Mouse (Mus musculus) heart, embryonic 12.5 days (tissue): ENCODE measurements around the gene Slc29a3. TPM values are rescaled to one million over a fixed set of nuclear protein-coding genes. Genes with fewer than 3 reads are reported as not detected.

Source experiments
- ATAC-seq: fragments of 200-750 bp; cut with Nextera tagmentation; 2 replicates; pipeline ENCODE4 v1.8.0; 2017; ENCODE audit warnings: moderate TSS enrichment, moderate library complexity; ENCODE audit not compliant: insufficient number of reproducible peaks, low FRiP score
- H3K27ac ChIP-seq: fragments of 300-500 bp; sonication (generic); 2 replicates; pipeline ENCODE4 v1.5.1; 2016; ENCODE audit warnings: mild to moderate bottlenecking, moderate library complexity; ENCODE audit not compliant: poor library complexity, severe bottlenecking
- H3K27me3 ChIP-seq: fragments of 300-500 bp; sonication (generic); replicated peaks from 2 replicates; pipeline ENCODE4 v1.6.1; 2016; ENCODE audit warnings: mild to moderate bottlenecking, moderate library complexity
- H3K36me3 ChIP-seq: fragments of 300-500 bp; sonication (generic); 2 replicates; pipeline ENCODE4 v1.6.1; 2016; ENCODE audit warnings: mild to moderate bottlenecking, moderate library complexity
- H3K4me1 ChIP-seq: fragments of 300-500 bp; sonication (generic); replicated peaks from 2 replicates; pipeline ENCODE4 v1.6.1; 2016; ENCODE audit warnings: mild to moderate bottlenecking
- H3K4me2 ChIP-seq: fragments of 300-500 bp; sonication (generic); 2 replicates; pipeline ENCODE4 v1.6.1; 2016; ENCODE audit warnings: mild to moderate bottlenecking, moderate library complexity
- H3K4me3 ChIP-seq: fragments of 300-500 bp; sonication (generic); 2 replicates; pipeline ENCODE4 v1.5.1; 2016; ENCODE audit warnings: mild to moderate bottlenecking
- H3K9ac ChIP-seq: fragments of 300-500 bp; sonication (generic); 2 replicates; pipeline ENCODE4 v1.6.1; 2016; ENCODE audit warnings: mild to moderate bottlenecking, moderate library complexity
- H3K9me3 ChIP-seq: fragments of 300-500 bp; sonication (generic); replicated peaks from 2 replicates; pipeline ENCODE4 v1.6.1; 2016; ENCODE audit warnings: mild to moderate bottlenecking, moderate library complexity
- WGBS: fragments of 180-500 bp; shearing (Covaris S2); methylation state at CpG from one replicate; pipeline ENCODE4 v1.1.7; 2016; 5-methylcytosine and 5-hydroxymethylcytosine counted together
- polyA plus RNA-seq: library from polyadenylated mRNA; unstranded; fragments of >200 nt; fragmentation: Nextera tagmentation; extraction: Ambion mirVana; gene quantifications from 2 replicates; pipeline ENCODE4 v1.2.1, GENCODE M21; 2016

Slc29a3 gene
- polyA plus RNA-seq, 1 experiment from 2014 or later = 6.8 TPM

DNA sequence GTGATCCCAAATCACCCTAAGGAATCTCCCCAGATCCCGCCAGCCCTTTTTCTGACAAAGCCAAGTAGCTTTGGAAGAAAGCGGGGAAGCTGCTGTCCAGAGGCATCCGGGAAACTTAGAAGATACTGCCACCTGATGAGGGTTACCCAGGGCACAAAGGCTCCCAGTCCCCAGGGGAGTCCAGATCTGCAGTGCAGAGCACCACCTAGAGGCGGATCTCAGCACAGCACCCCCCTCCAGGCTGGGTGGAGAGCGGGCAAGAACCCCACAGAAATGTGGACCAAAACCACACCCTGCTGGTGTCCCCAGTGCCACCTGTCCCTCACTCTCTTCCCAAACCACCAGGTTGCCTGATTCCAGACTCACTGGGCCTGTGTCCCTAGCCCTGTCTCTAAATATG, 55.6 kb downstream of the Slc29a3 start:
- H3K27ac ChIP-seq = no peak overlapping the region
- no peak overlapping the region for H3K4me3 ChIP-seq
- no peaks in the 10 kb centered on the region for H3K36me3 ChIP-seq
- 15% methylated on average over 5 of the region's 5 CpGs for WGBS
- H3K9ac ChIP-seq = no peak overlapping the region
- no peak for ATAC-seq
- peaks cover 46% of the 10 kb centered on the region for H3K27me3 ChIP-seq
- H3K4me2 ChIP-seq = no peak overlapping the region
- H3K4me1 ChIP-seq = no peaks in the 10 kb centered on the region
- no peaks in the 10 kb centered on the region for H3K9me3 ChIP-seq

DNA sequence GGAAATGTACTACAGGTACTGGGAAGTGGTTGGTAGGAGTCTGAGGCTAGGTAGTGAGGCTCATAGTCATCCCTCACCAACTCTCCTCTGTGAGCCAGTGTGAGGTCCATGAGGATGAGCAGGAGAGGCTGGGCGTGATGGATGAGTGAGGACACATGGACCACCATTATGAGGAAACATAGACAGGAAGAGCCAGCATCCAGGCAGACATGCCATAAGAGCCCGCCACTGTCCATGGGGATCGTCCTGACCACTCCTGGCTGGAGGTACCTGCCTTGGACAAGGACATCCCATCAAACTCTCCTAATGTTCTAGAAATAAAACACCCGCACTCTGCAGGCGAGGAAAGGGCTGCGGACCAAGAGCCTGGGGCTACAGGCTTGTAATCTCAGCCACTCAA, 56.2 kb downstream of the Slc29a3 start, which contains the start of gene Cdh23:
Gene Cdh23 (minus strand): TSS at position 101 of the 400 bp plus-strand sequence.
- Histone ChIP-seq H3K9ac (no peak within 1 kb of the TSS), H3K4me2 (no peak within 1 kb of the TSS), H3K4me1 (no peaks in the 10 kb centered on the region), H3K27me3 (peaks cover 47% of the 10 kb centered on the region), H3K36me3 (no peaks in the 10 kb centered on the region), H3K4me3 (no peak within 1 kb of the TSS), H3K9me3 (no peaks in the 10 kb centered on the region), H3K27ac (no peak within 1 kb of the TSS)
- no peak for ATAC-seq
- WGBS = 84% methylated on average over 6 of the region's 6 CpGs

DNA sequence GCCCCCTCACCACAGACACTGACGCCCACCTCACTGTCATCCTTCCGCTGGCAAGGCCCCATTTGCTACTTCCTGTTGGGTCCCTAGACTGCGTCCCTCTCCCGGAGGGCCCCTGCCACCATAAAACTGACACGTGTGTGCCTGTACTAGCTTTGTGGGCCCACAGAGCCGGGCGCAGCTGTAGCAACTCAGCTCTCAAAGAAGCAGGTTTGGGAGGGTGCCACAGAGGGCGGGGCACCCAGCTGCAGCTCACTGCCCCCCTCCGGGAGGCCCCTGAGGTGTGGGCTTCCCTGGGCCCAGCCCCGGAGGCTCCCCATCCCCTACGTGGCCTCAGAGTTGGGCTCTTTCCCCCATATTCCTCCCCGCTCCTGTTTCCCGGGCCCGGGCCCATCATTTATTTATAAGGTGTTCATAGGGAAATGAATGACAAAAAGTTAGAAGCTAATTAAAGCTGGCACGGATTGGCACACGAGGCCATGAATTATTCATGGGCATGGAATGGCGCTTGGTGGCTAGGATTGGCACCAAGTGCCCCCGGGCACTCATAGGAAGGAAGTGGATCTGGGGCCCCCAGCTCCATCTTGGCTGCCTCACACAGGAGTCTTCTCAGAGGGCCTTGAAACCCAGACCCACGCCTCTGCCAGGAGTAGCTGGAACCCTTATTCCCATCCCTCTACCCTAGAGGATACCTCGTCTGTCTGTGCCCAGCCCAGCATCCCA, 60.8 kb downstream of the Slc29a3 start:
- Histone ChIP-seq H3K27me3 (peaks cover 53% of the 10 kb centered on the region), H3K9me3 (no peaks in the 10 kb centered on the region), H3K4me1 (peaks cover under 1% of the 10 kb centered on the region; the same call in 1 of the 2 replicates), H3K4me3 (no peak overlapping the region), H3K27ac (no peak overlapping the region), H3K9ac (no peak overlapping the region), H3K4me2 (no peak overlapping the region), H3K36me3 (no peaks in the 10 kb centered on the region)
- no peak for ATAC-seq
- 78% methylated on average over 20 of the region's 20 CpGs for WGBS

DNA sequence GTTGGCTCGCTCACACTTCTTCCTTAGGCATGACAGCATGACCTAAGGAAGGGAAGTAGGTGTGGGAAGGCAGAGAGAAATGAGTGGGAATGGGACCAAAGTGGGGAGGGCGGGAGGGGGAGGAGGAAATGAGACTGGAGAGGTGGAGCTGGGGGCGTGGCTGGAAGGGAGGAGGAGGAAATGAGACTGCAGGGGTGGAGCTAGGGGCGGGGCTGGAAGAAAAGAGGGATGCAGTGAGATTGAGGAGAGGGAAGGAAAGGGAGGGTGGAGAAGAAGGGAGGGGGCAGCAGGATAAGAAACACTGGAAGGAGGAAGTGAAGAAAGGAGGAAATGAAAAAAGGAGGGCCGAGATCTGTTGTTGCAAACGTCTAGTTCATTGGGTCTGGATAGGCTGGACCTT, 61.6 kb downstream of the Slc29a3 start:
- Histone ChIP-seq H3K9ac (no peak overlapping the region), H3K27me3 (peaks cover 56% of the 10 kb centered on the region), H3K4me3 (no peak overlapping the region), H3K9me3 (no peaks in the 10 kb centered on the region), H3K4me2 (no peak overlapping the region), H3K4me1 (peaks cover 9% of the 10 kb centered on the region), H3K36me3 (no peaks in the 10 kb centered on the region), H3K27ac (no peak overlapping the region)
- no peak for ATAC-seq
- WGBS = 35% methylated on average over 6 of the region's 6 CpGs

DNA sequence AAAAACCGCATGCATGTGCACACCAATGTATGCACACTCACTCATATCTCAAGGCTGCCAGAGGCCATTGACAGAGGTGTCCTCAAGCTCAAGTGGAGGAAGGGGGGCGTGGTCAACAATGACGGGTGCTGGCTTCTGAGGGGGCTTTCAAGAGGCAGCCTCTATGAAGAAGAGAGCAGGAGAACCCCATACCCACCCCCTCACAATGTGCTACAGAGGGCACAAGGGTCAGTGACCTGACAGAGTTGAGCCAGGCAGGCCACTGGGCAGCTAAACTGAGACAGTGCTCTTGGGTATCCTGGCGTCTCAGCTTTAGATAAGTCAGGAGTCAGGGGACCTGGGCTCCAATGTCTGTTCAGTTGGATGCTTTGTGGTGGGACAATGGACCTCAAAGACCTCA, 63.2 kb downstream of the Slc29a3 start:
- no peak for ATAC-seq
- WGBS = 57% methylated on average over 4 of the region's 4 CpGs
- Histone ChIP-seq H3K36me3 (no peaks in the 10 kb centered on the region), H3K9ac (no peak overlapping the region), H3K9me3 (no peaks in the 10 kb centered on the region), H3K4me1 (peaks cover 11% of the 10 kb centered on the region), H3K4me2 (no peak overlapping the region), H3K27me3 (peaks cover 72% of the 10 kb centered on the region), H3K4me3 (no peak overlapping the region), H3K27ac (no peak overlapping the region)

DNA sequence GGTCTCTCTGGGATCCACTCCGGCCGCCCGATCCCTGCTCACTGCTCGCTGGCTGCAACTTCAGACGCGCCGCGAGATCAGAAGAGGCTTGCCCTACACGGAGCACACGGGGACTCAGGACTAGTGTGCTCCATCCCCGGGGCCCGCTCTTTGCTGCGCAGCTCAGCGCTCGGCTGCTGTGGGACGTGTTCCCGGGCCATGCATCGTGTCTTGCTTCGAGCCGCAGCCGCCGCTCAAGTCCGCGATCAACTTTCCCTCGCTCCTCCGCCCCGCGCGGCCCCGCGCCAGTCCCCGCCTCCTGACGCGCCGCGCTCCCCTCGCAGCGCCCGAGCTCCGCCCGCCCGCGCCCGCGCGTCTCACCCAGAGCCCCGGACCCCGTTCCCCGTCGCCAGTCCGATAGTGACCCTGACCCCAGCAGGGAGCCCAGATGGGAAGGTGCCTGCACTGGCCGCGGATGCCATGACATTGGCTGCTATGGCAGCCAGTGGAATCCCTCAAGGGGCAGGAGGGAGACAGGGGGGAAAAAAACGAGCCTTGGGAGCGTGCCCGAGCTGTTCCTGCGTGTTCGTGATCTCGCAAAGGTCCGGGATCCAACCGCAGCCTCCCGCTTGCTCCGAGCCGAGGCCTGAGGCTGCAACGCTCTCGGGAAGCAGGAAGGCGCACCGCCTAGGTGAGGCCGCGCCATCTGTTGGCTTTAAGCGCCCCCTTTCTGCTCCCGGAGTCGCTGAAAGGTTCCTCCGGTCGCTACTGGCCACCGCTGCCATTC, 65.4 kb downstream of the Slc29a3 start:
- WGBS = under 1% methylated on average over 76 of the region's 76 CpGs
- Histone ChIP-seq H3K4me3 (peak overlapping the region; percentile 64), H3K4me2 (peak overlapping the region; percentile 99), H3K4me1 (peaks cover 11% of the 10 kb centered on the region), H3K9ac (peak overlapping the region; percentile 73), H3K36me3 (no peaks in the 10 kb centered on the region), H3K9me3 (no peaks in the 10 kb centered on the region), H3K27ac (no peak overlapping the region), H3K27me3 (peaks cover 88% of the 10 kb centered on the region)
- peak; percentile 33; the same call in 1 of the 2 replicates for ATAC-seq

DNA sequence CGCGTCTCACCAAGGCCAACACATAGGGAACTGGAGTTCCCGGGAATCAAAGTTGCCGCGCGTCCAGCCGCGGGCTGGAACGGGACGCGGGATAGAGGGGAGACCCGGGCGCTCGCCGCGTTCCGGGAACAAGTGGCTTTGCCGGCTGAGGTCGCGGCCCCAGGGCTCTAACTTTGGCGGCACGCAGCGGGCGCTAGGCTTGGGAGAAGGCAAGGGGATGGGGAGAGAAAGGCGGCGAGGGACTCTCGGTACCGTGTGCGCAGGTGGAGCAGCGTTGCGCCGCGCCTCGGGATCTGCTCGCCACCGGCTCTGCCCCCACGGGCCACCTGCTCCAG, 66.0 kb downstream of the Slc29a3 start:
- Histone ChIP-seq H3K9ac (peak overlapping the region; percentile 73), H3K36me3 (no peaks in the 10 kb centered on the region), H3K9me3 (no peaks in the 10 kb centered on the region), H3K27me3 (peaks cover 90% of the 10 kb centered on the region), H3K27ac (no peak overlapping the region), H3K4me1 (peaks cover 11% of the 10 kb centered on the region), H3K4me3 (peak overlapping the region; percentile 64), H3K4me2 (peak overlapping the region; percentile 99)
- under 1% methylated on average over 37 of the region's 37 CpGs for WGBS
- no peak for ATAC-seq

DNA sequence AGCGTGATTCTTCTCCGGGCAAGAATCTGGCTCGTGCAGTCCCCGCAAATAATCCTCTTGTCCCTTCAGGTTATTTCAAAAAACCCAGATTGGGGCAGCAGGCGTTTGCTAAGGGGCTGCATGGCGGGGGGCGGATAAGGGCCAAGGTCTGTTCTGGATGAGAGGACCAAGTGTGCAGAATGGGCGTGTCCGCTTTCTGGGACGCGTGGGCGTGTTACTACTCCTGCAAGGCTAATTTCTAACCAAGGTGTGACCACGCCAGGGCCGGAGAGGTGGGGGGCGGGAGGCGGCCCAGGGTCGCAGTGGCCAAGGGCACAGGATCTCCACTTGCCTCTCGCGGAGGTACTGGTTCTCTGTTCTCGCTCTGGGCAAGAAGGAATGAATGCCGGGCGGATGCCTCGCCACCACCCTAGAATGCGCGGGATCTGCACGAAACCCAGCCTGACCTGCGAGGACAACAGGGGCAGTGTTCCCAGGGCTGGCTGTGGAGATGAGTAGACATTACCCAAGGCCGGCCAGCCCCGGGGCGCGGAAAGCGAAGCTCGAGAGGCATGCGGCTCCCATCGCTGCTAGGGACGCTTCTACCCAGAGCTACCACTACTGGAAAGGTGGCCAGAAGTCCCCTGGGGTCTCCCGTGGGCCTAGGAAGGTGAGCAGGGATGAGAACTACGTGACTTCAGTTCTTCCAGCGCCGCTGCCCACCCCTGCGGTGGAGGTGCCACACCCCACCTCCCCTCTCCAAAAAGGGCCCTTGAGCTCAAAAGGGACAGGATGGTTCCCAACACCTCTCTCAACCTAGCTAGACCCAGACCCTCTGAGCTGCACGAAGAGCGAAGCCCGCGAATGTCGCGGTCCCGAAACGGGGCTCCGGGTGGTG, 66.6 kb downstream of the Slc29a3 start:
- no peaks in the 10 kb centered on the region for H3K9me3 ChIP-seq

DNA sequence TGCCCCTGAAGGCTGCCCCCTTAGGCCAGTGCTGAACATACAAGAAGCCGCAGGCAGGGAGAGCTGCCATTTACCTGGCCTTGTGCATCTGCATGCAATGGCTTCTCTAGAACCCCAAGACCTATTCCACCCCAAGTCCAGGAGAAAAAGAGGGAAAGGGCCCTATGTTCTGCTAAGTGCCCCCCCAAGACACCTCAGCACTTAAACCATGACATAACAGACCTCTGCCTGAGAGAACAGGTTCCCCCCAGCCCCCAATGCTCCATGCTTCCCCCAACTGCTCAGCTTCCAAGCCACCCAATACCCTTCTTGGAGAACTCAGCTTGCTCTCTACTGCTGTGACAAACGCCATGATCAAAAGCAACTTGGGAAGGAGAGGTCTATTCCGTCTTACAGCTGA, 73.7 kb downstream of the Slc29a3 start:
- WGBS = 77% methylated on average over 3 of the region's 3 CpGs
- peaks cover 40% of the 10 kb centered on the region for H3K27me3 ChIP-seq
- H3K9me3 ChIP-seq = no peaks in the 10 kb centered on the region
- ATAC-seq = no peak
- H3K27ac ChIP-seq = no peak overlapping the region
- no peaks in the 10 kb centered on the region for H3K36me3 ChIP-seq
- no peak overlapping the region for H3K4me2 ChIP-seq
- no peak overlapping the region for H3K4me3 ChIP-seq
- no peaks in the 10 kb centered on the region; the same call in 1 of the 2 replicates for H3K4me1 ChIP-seq
- H3K9ac ChIP-seq = no peak overlapping the region

More for the DNA sequence above, 66.6 kb downstream of the Slc29a3 start:
- no peak overlapping the region for H3K9ac ChIP-seq
- WGBS = 6% methylated on average over 50 of the region's 50 CpGs
- no peak overlapping the region for H3K27ac ChIP-seq
- peak overlapping the region; percentile 64 for H3K4me3 ChIP-seq
- peaks cover 11% of the 10 kb centered on the region for H3K4me1 ChIP-seq
- peak overlapping the region; percentile 99 for H3K4me2 ChIP-seq
- no peak for ATAC-seq
- no peaks in the 10 kb centered on the region for H3K36me3 ChIP-seq
- H3K27me3 ChIP-seq = peaks cover 90% of the 10 kb centered on the region

DNA sequence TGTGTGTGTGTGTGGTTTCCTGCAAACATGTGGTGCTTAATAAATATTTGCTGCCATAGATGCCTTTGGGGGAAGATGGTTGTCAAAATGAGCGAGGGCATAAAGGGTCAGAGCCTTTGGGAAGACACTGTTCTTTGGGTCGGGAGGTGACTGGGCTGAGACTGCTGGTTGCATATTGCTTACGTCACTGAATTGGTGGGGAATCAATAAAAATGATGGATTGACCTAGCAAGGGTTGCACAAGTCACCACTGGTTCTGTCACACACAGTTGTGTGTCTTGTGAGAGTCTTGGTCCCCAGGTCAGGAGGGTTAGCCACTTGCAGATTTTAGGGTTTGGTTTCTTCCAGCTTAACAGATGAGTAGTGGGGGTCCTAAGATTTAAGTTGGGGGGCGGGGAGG, 75.3 kb downstream of the Slc29a3 start:
- no peaks in the 10 kb centered on the region for H3K9me3 ChIP-seq
- ATAC-seq = no peak
- H3K4me1 ChIP-seq = no peaks in the 10 kb centered on the region; the same call in 1 of the 2 replicates
- H3K9ac ChIP-seq = no peak overlapping the region
- H3K4me2 ChIP-seq = no peak overlapping the region
- 79% methylated on average over 4 of the region's 4 CpGs for WGBS
- no peak overlapping the region for H3K4me3 ChIP-seq
- H3K27me3 ChIP-seq = peaks cover 27% of the 10 kb centered on the region
- no peaks in the 10 kb centered on the region for H3K36me3 ChIP-seq
- H3K27ac ChIP-seq = no peak overlapping the region

DNA sequence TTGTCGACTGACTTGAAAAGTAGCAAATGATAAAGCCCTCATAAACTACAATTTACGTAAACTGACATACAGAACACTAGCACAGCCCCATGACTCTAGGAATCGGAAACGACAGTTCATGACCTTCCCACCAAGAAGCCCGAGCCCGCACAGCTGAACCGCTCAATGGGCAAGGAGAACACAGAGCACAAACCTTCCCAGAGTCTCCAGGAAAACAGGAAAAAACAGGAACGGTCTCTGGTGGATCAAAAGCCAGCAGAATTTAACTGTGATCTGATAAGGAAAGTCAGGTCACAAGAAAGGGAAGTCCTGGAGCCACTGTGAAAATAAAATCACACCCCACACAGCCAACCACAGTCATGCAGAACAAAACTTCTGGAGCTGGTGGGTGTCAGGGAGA, 82.4 kb downstream of the Slc29a3 start:
- Histone ChIP-seq H3K36me3 (no peaks in the 10 kb centered on the region), H3K27ac (no peak overlapping the region), H3K9ac (no peak overlapping the region), H3K27me3 (no peaks in the 10 kb centered on the region), H3K4me2 (no peak overlapping the region), H3K9me3 (no peaks in the 10 kb centered on the region), H3K4me1 (no peaks in the 10 kb centered on the region; the same call in 1 of the 2 replicates), H3K4me3 (no peak overlapping the region)
- no peak for ATAC-seq
- 56% methylated on average over 8 of the region's 8 CpGs for WGBS
